ENCODE assay signal across 8 mouse cellular contexts in the genomic region with DNA sequence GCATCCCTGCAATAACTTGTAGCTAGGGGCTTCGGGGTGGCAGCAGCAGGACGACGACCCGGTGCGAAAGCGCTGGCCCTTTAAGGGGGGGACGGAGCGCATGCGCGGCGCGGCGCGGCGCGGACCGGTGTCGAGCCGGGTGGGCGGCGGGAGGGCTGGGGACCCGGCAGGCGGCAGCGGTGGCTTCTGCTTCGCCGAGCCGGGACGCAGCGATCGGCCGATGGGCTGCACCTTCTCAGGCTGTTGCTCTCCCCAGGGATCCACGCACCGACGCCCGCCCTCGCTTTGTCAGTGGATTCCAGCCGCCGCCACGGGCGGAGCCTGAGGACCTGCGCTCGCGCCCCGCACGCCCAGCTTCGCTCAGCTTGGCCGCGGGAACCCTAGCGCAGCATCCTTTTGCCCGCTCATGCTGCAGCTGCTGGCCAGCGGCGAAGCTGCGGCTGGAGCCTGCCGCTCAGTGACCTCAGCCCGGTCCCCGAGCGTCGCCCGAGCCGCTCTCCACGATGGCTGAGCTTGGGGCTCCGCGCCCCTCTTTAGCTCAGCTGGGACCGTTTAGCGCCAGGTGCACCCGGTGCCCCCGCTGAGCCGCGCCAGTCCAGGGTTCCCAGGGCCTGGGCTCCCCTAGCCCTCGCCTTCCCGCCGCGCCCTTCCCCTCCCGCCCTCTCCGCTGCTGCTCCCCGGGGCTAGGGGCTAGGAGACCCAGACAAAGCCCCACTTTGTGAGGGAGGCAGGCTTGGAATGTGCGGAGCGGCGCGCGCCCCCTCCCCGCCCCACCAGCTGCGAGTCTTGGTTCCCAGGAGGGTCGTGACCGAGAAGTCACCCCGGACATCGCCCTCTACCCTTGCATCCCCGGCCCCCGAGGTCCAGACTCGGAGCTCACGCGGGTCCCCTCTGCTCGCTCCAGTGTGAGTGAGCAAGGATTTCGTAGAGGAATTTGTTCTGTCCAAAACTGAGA. TPM values are rescaled to one million over a fixed set of nuclear protein-coding genes. Genes with fewer than 3 reads are reported as not detected.
DNase-seq lines count a peak whose midpoint lies in the region; ATAC-seq and TF ChIP-seq lines count a peak whose summit lies in the region.

A gene (plus strand): TSS at position 110 of the 955 bp plus-strand sequence.

- TF ChIP-seq EP300 in liver, postnatal 0 days (IDR thresholded peaks at IDR 0.05; ENCODE audit: low read depth), result no peak

- H3K36me3 ChIP-seq in forebrain, embryonic 14.5 days (ENCODE audit: control insufficient read depth, insufficient read depth, low read length), result peaks cover 11% of the 10 kb centered on the region
- no peaks in the 10 kb centered on the region for H3K36me3 ChIP-seq in liver, postnatal 0 days (replicated peaks; ENCODE audit: insufficient read depth, low read length)
- peaks cover 15% of the 10 kb centered on the region for H3K36me3 ChIP-seq in neural tube, embryonic 12.5 days

- DNase-seq in ES-CJ7 (ENCODE audit: low read depth, low spot score), result peak; percentile 56
- peak; percentile 85 for DNase-seq in forebrain, embryonic 14.5 days (ENCODE audit: low spot score)
- peak; percentile 77 to 78 for DNase-seq in heart, postnatal 10 days
- DNase-seq in kidney, postnatal 36 days, result peak; percentile 30 to 74
- peak; percentile 45 for DNase-seq in liver, postnatal 0 days
- peak; percentile 76 for DNase-seq in thymus, postnatal 4 days

- ATAC-seq in cerebellum, adult (ENCODE audit: insufficient number of reproducible peaks, low FRiP score, low TSS enrichment), result peak; percentile 56
- peak; percentile 87 for ATAC-seq in forebrain, embryonic 14.5 days
- ATAC-seq in liver, postnatal 0 days, result peak; percentile 31; the same call in 1 of the 2 replicates
- ATAC-seq in neural tube, embryonic 12.5 days (ENCODE audit: low FRiP score, low read depth), result peak; percentile 81

- peak within 1 kb of the TSS; percentile 56 for H3K4me2 ChIP-seq in forebrain, embryonic 14.5 days (ENCODE audit: low read length)
- H3K4me2 ChIP-seq in liver, postnatal 0 days (ENCODE audit: low read depth, low read length), result peak within 1 kb of the TSS; percentile 93
- peak within 1 kb of the TSS; percentile 88 for H3K4me2 ChIP-seq in neural tube, embryonic 12.5 days (replicated peaks)

- H3K4me3 ChIP-seq in forebrain, embryonic 14.5 days (ENCODE audit: low read depth, low read length), result peak within 1 kb of the TSS; percentile 96
- peak within 1 kb of the TSS; percentile 65 for H3K4me3 ChIP-seq in liver, postnatal 0 days (ENCODE audit: low read depth, low read length)
- peak within 1 kb of the TSS; percentile 94 for H3K4me3 ChIP-seq in neural tube, embryonic 12.5 days

- peak within 1 kb of the TSS; percentile 99 for H3K9ac ChIP-seq in forebrain, embryonic 14.5 days (ENCODE audit: low read length)
- peak within 1 kb of the TSS; percentile 55 for H3K9ac ChIP-seq in liver, postnatal 0 days (replicated peaks)
- H3K9ac ChIP-seq in neural tube, embryonic 12.5 days, result peak within 1 kb of the TSS; percentile 98

- H3K4me1 ChIP-seq in forebrain, embryonic 14.5 days (ENCODE audit: control insufficient read depth, insufficient read depth, low read length), result peaks cover 24% of the 10 kb centered on the region
- peaks cover 11% of the 10 kb centered on the region for H3K4me1 ChIP-seq in liver, postnatal 0 days (ENCODE audit: insufficient read depth)
- peaks cover 36% of the 10 kb centered on the region for H3K4me1 ChIP-seq in neural tube, embryonic 12.5 days

- under 1% methylated on average over 92 of the region's 94 CpGs for WGBS in forebrain, embryonic 14.5 days
- under 1% methylated on average over 90 of the region's 94 CpGs for WGBS in liver, postnatal 0 days (ENCODE audit: insufficient replicate concordance)
- WGBS in neural tube, embryonic 12.5 days, result under 1% methylated on average over 94 of the region's 94 CpGs

- intact Hi-C loops in heart, postnatal 10 days (cut with DNase I), result loop anchor here (2.0 kb wide), 1 partner anchor 20 kb away; no protein-coding TSS in a partner anchor

- no peak for TF ChIP-seq CTCF in liver, postnatal 0 days (IDR thresholded peaks at IDR 0.05; ENCODE audit: low read depth)

- H3K27me3 ChIP-seq in forebrain, embryonic 14.5 days (replicated peaks; ENCODE audit: control insufficient read depth, insufficient read depth, low read length), result no peaks in the 10 kb centered on the region
- H3K27me3 ChIP-seq in liver, postnatal 0 days (ENCODE audit: insufficient read depth, low read length), result peaks cover 26% of the 10 kb centered on the region
- no peaks in the 10 kb centered on the region for H3K27me3 ChIP-seq in neural tube, embryonic 12.5 days (replicated peaks)

- peak within 1 kb of the TSS; percentile 96 for H3K27ac ChIP-seq in forebrain, embryonic 14.5 days (ENCODE audit: low read depth, low read length)
- 0 out of 2 replicates have a peak within 1 kb of the TSS, but pooled peaks have one; percentile 24 for H3K27ac ChIP-seq in liver, postnatal 0 days (ENCODE audit: low read depth)
- H3K27ac ChIP-seq in neural tube, embryonic 12.5 days, result peak within 1 kb of the TSS; percentile 98

- H3K9me3 ChIP-seq in forebrain, embryonic 14.5 days (replicated peaks; ENCODE audit: control insufficient read depth, low read length), result no peaks in the 10 kb centered on the region
- no peaks in the 10 kb centered on the region for H3K9me3 ChIP-seq in liver, postnatal 0 days (ENCODE audit: low read length)
- no peaks in the 10 kb centered on the region for H3K9me3 ChIP-seq in neural tube, embryonic 12.5 days

RNA-seq across cellular contexts. Expression of the gene that starts here (rescaled TPM):
- polyA plus RNA-seq in forebrain, embryonic 14.5 days (2014; fragmentation: Nextera tagmentation; extraction: Ambion mirVana), result 25.2 and 31.7 TPM in 2 replicates
- total RNA-seq in heart, postnatal 10 days (2021), result 10 to 100 TPM; 50.7 to 55.2 TPM
- polyA plus RNA-seq in liver, postnatal 0 days (2015; fragmentation: Nextera tagmentation; extraction: Ambion mirVana), result 1.3 and 1.4 TPM in 2 replicates
- polyA plus RNA-seq in neural tube, embryonic 12.5 days (2016; fragmentation: Nextera tagmentation; extraction: Ambion mirVana), result 39.1 and 42.5 TPM in 2 replicates

Comparison
In these comparisons a context has a peak if more than half of its experiments do, and no peak if none do; other contexts are left out.
1. Peak in every context shown above with its lines: DNase-seq, ATAC-seq, H3K4me3 ChIP-seq and H3K27ac ChIP-seq.
2. RNA of the gene that starts here (polyA plus RNA-seq): 39.1 to 42.5 TPM in neural tube, embryonic 12.5 days and 25.2 to 31.7 TPM in forebrain, embryonic 14.5 days; 1.3 to 1.4 TPM in liver, postnatal 0 days; every median in the first group is over 10 times any median in the second.
3. ATAC-seq: peak in every context shown above with its lines; median percentile 87 in forebrain, embryonic 14.5 days; 81 in neural tube, embryonic 12.5 days; 56 in cerebellum, adult; 31 in liver, postnatal 0 days.
4. H3K27ac ChIP-seq: peak in every context shown above with its lines; median percentile 98 in neural tube, embryonic 12.5 days; 96 in forebrain, embryonic 14.5 days; 24 in liver, postnatal 0 days.